Mouse (Mus musculus): Measurements from ENCODE around the gene Fstl4.

Fstl4 gene

GRCm38 (mm10) chr11:53096871-53097270, 332.4 kb downstream of the Fstl4 start:
- no peak for DNase-seq

GRCm38 (mm10) chr11:53097331-53097730, 332.9 kb downstream of the Fstl4 start:
- no peak for DNase-seq

- no peak for DNase-seq
Measured at GRCm38 (mm10) chr11:53097870-53098269, 333.4 kb downstream of the Fstl4 start.

DNA sequence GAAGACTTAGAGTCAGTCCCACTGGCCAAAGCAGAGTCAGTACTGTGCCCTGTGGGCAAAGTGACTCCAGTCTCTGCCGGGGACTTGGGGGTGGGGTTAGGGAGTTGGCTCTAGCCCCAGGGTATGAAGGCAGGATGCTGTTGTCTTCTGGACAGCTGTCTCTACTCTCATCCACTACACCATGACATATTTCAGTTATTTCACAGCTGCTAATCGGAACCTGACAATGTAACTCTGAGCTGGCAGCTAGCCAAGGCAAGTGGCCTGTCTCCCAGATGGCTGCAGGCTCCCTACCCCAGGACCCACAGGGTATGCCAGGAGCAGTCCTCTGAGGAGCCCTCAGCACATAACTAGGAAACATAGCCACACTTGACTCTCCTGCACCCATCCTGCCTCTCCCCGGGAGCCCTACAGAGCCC, 334.4 kb downstream of the Fstl4 start:
- peak; percentile 59 to 80 for DNase-seq

GRCm38 (mm10) chr11:53099322-53099721, 334.9 kb downstream of the Fstl4 start:
- DNase-seq = no peak

DNA sequence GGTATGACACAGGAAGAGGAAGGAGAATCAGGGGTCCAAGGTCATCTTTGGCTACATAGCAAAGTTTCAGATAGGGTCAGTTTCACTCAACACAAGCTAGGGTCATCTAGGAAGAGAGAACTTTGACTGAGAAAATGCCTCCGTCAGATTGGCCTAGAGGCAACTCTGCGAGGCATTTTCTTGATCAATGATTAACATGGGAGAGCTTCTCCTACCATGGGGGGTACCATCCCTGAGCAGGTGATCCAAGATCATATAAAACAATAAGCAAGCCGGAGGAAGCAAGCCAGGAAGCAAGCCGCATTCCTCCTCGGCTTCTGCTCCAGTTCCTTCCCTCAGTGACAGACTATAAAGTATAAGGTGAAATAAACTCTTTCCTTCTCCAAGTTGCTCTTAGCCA, 337.3 kb downstream of the Fstl4 start:
- no peak for DNase-seq

DNA sequence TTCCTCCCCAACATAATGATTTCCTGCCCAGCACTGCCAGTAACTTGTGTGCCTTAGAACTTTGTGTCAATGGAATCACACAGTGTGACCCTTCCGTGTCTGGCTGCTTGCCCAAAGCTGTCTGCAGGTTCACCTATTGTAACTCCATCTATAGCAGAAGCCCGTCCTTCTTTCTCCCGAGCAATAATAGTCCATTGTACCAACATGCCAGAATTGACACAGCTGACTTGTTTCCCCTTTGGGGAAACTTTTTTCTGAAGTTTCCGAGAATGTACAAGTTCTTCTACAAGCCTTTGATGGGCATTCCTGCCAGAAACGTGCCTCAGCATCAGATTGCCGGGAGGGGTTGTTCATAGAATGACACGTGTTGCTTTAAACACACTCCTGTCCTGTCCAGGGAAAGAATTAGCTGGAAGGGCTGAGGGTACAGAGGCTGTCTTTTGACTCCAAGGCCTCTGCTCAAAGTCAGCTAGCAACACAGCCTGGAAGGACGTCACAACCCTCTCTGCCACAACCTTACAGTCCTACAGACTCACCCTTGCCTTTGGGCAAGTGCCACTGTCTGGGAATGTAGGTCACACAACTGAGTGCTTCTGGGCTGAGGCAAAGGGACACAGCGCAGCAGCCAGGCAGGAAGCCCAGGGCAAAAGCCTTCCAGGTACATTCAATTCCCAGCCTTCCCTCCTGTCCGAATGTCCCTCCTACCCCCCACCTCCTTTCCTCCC, 339.3 kb downstream of the Fstl4 start:
- DNase-seq = no peak

DNA sequence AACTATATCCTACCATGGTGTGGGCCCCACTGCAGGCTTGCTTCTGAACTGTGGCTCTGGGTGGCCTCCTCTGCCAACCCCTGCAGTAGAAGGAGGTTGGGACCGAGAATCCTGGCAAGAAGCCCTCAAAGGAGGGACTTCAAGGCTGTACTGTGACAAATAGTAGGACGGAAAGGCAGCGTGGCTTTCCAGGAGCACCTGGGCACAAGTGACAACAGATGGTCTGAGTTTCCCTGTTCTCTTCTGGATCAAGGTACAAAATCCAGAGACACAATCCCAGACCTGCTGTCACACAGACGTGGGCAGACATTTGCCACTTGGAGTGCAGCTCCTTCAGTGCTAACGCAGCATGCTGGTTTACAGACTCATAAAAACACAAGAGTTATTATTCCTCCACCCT, 343.3 kb downstream of the Fstl4 start:
- no peak for DNase-seq

GRCm38 (mm10) chr11:53108798-53109197, 344.4 kb downstream of the Fstl4 start:
- DNase-seq = no peak

DNA sequence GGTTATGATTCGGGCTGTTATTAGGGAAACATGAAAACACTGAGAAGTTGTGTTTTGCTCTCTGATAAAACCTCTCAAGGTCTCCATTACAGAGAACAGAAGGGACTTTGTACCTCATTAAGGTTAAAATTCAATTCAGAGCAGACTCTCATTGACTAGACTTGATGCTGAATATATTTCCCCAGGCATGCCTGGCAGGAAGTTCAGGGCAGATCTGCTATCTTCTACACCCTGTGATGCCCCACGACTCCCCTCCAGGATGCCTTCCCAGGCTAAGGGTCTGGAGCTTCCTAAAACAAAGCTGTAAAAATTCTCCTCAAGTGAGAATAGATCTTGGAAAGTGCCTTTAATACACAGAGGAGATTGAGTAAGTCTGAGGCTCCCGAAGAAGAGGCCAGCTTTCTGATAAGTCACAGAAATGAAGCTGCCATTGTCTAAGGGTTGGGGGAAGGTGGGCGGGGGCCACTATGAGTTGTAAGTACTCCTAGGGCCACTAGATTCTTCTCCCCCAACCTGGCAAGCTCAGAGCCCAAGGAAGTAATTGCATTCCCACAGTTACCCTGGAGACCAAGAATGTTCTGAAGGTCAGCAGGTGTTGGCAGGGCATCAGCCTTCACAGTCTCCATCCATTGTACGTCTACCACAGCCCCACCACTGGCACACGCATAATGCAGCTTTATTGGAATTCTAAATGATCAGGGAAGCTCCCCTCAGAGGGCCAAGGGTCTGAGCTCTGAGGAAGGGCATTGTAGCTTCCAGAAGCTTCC, 345.4 kb downstream of the Fstl4 start:
- DNase-seq = no peak

- no peak for DNase-seq
Measured at GRCm38 (mm10) chr11:53115711-53116110, 351.3 kb downstream of the Fstl4 start.

DNA sequence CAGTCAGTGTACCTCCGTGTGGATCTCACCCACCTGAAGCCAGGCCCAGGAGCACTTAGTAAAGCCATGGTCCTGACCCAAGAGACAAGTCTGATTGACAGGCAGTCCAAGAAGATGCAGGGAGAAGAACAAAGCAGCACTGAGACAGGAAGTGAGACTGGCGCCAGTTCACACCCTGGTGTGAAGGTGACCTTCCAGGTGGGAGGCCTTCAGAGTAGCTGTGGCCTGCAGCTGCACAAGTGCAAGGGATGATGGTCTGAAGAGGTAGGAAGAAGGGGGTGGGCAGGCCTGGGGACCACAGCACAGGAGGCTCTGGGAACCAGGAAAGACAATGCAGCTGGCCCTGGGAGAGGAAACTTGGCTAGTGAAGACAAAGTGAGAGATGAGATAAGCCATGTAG, 351.9 kb downstream of the Fstl4 start:
- no peak for DNase-seq

DNA sequence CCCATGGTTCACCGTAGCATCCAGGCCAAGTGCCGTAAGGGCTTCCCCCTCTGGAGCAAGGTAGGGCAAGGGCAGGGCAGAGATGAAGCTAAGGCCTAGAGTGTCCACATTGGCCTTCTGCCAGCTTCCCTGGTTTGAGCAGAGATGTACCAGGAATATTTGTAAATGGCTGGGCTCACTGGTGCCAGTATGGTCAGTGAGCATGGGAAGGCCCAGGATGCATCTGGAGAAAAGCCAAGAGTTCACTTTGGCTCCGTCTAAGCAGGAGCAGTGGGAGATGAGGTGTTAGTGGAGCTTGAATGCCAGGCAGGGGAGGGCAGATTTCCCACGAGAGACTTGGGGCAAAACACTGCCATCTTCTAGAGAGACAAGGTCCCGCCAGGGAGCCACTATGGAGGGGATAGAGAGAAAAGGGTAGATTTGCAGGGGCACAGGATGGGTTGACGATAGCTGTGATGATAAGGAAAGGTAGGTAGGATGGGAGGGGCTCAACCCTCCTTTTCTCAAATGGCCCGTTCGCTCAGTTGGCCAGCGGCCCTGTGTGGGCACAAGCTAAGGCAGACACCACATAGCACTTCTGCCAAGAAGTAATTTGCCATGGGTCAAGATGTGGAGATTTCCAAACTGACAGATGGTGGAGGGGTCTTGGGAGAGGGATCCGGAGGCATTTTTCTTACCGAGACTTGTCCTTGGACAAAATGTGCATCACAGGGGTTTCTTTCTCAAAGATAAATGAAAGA, 354.0 kb downstream of the Fstl4 start:
- DNase-seq = no peak

DNA sequence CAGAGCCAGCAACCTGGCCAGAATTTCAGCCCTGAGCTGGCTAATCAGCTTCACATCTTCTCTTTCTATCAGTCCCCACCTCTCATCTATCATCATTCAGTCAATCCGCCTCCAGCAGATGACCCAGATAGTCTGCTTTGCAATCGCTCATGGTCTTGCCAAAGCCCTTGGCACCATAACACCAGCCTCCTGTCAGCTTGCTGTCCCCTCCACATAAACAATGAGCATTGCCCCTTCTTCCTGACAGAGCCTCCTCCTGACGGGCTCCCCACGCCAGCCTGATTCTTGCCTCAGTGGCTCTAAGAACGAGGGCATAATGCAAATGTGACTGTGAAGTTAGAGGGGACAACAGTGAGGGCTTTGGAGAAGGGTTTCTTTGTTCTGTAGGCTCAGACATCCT, 355.5 kb downstream of the Fstl4 start:
- DNase-seq = no peak

- no peak for DNase-seq
Measured at GRCm38 (mm10) chr11:53121208-53121607, 356.8 kb downstream of the Fstl4 start.

- no peak for DNase-seq
Measured at GRCm38 (mm10) chr11:53124799-53125198, 360.4 kb downstream of the Fstl4 start.

DNA sequence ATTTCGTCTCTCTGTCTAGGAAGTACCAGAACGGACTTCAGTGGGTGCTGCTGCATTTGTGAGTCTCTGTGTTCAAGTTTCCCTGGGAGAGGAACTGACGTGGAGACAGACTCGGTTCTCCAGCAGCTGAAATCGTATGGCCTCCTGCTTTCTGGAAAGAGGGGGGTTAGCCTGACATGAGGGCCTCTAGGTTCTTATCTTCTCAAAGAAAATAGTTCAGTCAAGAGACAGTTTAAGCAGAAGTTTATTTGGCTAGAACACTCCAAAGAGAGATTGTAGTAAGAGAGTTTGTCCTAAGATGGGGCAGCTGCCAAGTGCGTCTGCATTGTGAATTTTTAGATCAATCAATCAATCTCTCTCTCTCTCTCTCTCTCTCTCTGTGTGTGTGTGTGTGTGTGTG, 362.2 kb downstream of the Fstl4 start:
- no peak for DNase-seq

GRCm38 (mm10) chr11:53128661-53129060, 364.2 kb downstream of the Fstl4 start:
- no peak for DNase-seq

- peak; percentile 12 to 27 for DNase-seq
Measured at GRCm38 (mm10) chr11:53132406-53133035, 368.1 kb downstream of the Fstl4 start.

- no peak for DNase-seq
Measured at GRCm38 (mm10) chr11:53136371-53136770, 371.9 kb downstream of the Fstl4 start.

GRCm38 (mm10) chr11:53137381-53137780, 372.9 kb downstream of the Fstl4 start:
- no peak for DNase-seq

GRCm38 (mm10) chr11:53138212-53138611, 373.8 kb downstream of the Fstl4 start:
- DNase-seq = no peak

DNA sequence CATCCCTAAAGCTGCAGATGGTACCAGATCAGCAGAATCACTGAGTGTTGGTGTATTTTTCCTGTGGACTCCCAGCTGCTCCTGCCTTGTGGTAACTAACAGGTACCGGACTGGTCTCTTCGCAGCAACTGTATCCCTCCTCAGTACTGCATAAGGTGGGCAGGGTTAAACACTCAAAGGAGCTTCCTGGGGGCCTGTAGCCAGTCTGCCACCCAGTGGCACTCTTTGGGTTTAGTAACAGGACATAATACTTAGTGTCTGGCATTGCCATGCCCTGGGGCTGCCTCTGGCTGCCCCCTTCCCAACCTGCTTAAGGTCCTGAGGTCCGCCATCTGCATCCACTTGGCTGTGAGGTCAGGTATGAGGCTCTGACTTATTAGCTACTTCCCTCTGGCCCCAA, 375.2 kb downstream of the Fstl4 start:
- DNase-seq = no peak

All from lung, postnatal 4 days (tissue).